Mouse (Mus musculus): Measurements from ENCODE around the gene Dnah12.

DNA sequence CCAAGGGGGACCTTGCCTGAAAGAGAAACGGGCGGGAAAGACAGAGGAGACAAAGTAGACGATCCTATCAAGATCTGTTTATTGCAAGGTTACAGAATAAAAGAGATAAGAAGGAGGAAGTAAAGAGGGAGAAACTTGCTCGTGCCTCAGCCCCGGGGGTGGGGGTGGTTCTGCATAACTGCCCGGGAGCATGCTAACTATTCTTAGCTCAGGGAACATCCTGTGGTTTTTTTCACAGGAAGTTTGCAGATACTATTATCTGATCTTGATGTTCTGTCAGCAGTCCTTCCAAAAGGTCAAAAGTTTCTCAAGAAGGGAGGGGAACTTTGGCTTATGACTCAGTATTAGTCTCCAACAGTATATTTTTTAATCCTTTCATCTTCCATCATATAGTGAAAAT, 71.8 kb downstream of the Dnah12 start:
- TF ChIP-seq POLR2A (IDR thresholded peaks at IDR 0.05; ENCODE audit: extremely low read depth, insufficient read depth, low read length), result no peak
- TF ChIP-seq CTCF (IDR thresholded peaks at IDR 0.05; ENCODE audit: low read depth, low read length), result no peak
